Comparison of ENCODE assay signal across 8 mouse cellular contexts in genomic region chr10:62724936-62725335, GRCm38 (mm10). TPM values are rescaled to one million over a fixed set of nuclear protein-coding genes. Genes with fewer than 3 reads are reported as not detected.
DNase-seq lines count a peak whose midpoint lies in the region; ATAC-seq and TF ChIP-seq lines count a peak whose summit lies in the region.

No protein-coding gene starts in this region.

- H3K9ac ChIP-seq in heart, embryonic 12.5 days = no peak overlapping the region
- no peak overlapping the region for H3K9ac ChIP-seq in hindbrain, postnatal 0 days (replicated peaks; ENCODE audit: low read length)

- H3K4me2 ChIP-seq in heart, embryonic 12.5 days = peak overlapping the region; percentile 96
- H3K4me2 ChIP-seq in hindbrain, postnatal 0 days (ENCODE audit: low read depth, low read length) = peak overlapping the region; percentile 87

- no peak for ATAC-seq in heart, embryonic 12.5 days (ENCODE audit: insufficient number of reproducible peaks, low FRiP score)
- ATAC-seq in hindbrain, postnatal 0 days = no peak

- no peak for DNase-seq in heart, adult 8-10 months (ENCODE audit: low spot score)
- DNase-seq in embryonic facial prominence, embryonic 10.5 days (ENCODE audit: low spot score) = no peak
- no peak for DNase-seq in hindbrain, postnatal 0 days (ENCODE audit: low spot score)
- DNase-seq in lung, postnatal 36 days = peak; percentile 7
- no peak for DNase-seq in gastrocnemius, postnatal 10 days
- DNase-seq in thymus, adult 2 months = no peak
- DNase-seq in ovary, postnatal 36 days (ENCODE audit: low spot score) = no peak

- peaks cover 31% of the 10 kb centered on the region for H3K27me3 ChIP-seq in heart, embryonic 12.5 days (replicated peaks)
- H3K27me3 ChIP-seq in embryonic facial prominence, embryonic 10.5 days (replicated peaks; ENCODE audit: low read depth, poor library complexity, severe bottlenecking) = peaks cover 58% of the 10 kb centered on the region
- no peaks in the 10 kb centered on the region for H3K27me3 ChIP-seq in hindbrain, postnatal 0 days (ENCODE audit: insufficient read depth, low read length)
- no peaks in the 10 kb centered on the region; the same call in 1 of the 2 replicates for H3K27me3 ChIP-seq in thymus, adult 2 months (ENCODE audit: control insufficient read depth, insufficient read depth, low read length)

- TF ChIP-seq POLR2A in thymus, adult 2 months (IDR thresholded peaks at IDR 0.05; ENCODE audit: control insufficient read depth, extremely low read depth, insufficient read depth, low read length, poor library complexity) = no peak

- H3K4me1 ChIP-seq in heart, embryonic 12.5 days (replicated peaks) = peaks cover 5% of the 10 kb centered on the region; the same call in 1 of the 2 replicates
- peaks cover 38% of the 10 kb centered on the region for H3K4me1 ChIP-seq in embryonic facial prominence, embryonic 10.5 days
- H3K4me1 ChIP-seq in hindbrain, postnatal 0 days (ENCODE audit: insufficient read depth, low read length) = no peaks in the 10 kb centered on the region
- H3K4me1 ChIP-seq in thymus, adult 2 months (replicated peaks; ENCODE audit: control insufficient read depth, insufficient read depth, low read length) = peaks cover 8% of the 10 kb centered on the region; the same call in 1 of the 2 replicates

- no peak overlapping the region for H3K27ac ChIP-seq in heart, embryonic 12.5 days (ENCODE audit: poor library complexity, severe bottlenecking)
- H3K27ac ChIP-seq in embryonic facial prominence, embryonic 10.5 days (replicated peaks) = no peak overlapping the region
- no peak overlapping the region for H3K27ac ChIP-seq in hindbrain, postnatal 0 days
- no peak overlapping the region for H3K27ac ChIP-seq in thymus, adult 2 months (ENCODE audit: control insufficient read depth, insufficient read depth, low read length)

- no peaks in the 10 kb centered on the region for H3K36me3 ChIP-seq in heart, embryonic 12.5 days
- no peaks in the 10 kb centered on the region for H3K36me3 ChIP-seq in embryonic facial prominence, embryonic 10.5 days (replicated peaks)
- H3K36me3 ChIP-seq in hindbrain, postnatal 0 days (ENCODE audit: insufficient read depth, low read length) = no peaks in the 10 kb centered on the region
- H3K36me3 ChIP-seq in thymus, adult 2 months (ENCODE audit: control insufficient read depth, insufficient read depth, low read length) = no peaks in the 10 kb centered on the region

- TF ChIP-seq CTCF in hindbrain, postnatal 0 days (IDR thresholded peaks at IDR 0.05; ENCODE audit: low read depth) = no peak
- TF ChIP-seq CTCF in thymus, adult 2 months (IDR thresholded peaks at IDR 0.05; ENCODE audit: borderline replicate concordance, control insufficient read depth, extremely low read depth, insufficient read depth, low read length, poor library complexity) = no peak

- H3K9me3 ChIP-seq in heart, embryonic 12.5 days (replicated peaks) = no peaks in the 10 kb centered on the region
- H3K9me3 ChIP-seq in embryonic facial prominence, embryonic 10.5 days = no peaks in the 10 kb centered on the region
- no peaks in the 10 kb centered on the region for H3K9me3 ChIP-seq in hindbrain, postnatal 0 days (ENCODE audit: low read length)

- WGBS in heart, embryonic 12.5 days = 23% methylated on average over 7 of the region's 7 CpGs
- WGBS in embryonic facial prominence, embryonic 10.5 days = 30% methylated on average over 7 of the region's 7 CpGs
- WGBS in hindbrain, postnatal 0 days = 26% methylated on average over 7 of the region's 7 CpGs
- WGBS in thymus, adult 2 months = 25% methylated on average over 7 of the region's 7 CpGs

- H3K4me3 ChIP-seq in heart, embryonic 12.5 days = no peak overlapping the region
- peak overlapping the region; percentile 77 for H3K4me3 ChIP-seq in embryonic facial prominence, embryonic 10.5 days
- H3K4me3 ChIP-seq in hindbrain, postnatal 0 days (ENCODE audit: low read length) = peak overlapping the region; percentile 79
- H3K4me3 ChIP-seq in thymus, adult 2 months (ENCODE audit: control insufficient read depth, insufficient read depth, low read length) = no peak overlapping the region

RNA-seq across cellular contexts. Expression of gene Stox1, which starts 1.0 kb away (rescaled TPM):
- polyA plus RNA-seq in heart, embryonic 12.5 days (2016; fragmentation: Nextera tagmentation; extraction: Ambion mirVana) = 0.98 and 1.1 TPM in 2 replicates
- total RNA-seq in heart, adult 8-10 months (2022) = under 1 TPM; 0.60 to 0.95 (median 0.77) TPM
- 2.5 and 3.1 TPM in 2 replicates for polyA plus RNA-seq in embryonic facial prominence, embryonic 10.5 days (2016; fragmentation: Nextera tagmentation; extraction: Ambion mirVana)
- total RNA-seq in hindbrain, postnatal 0 days (2014; rRNA removed) = 3.9 and 5.2 TPM in 2 replicates
- 3.6 and 4.8 TPM in 2 replicates for polyA plus RNA-seq in hindbrain, postnatal 0 days (2015; fragmentation: Nextera tagmentation; extraction: Ambion mirVana)
- total RNA-seq in gastrocnemius, postnatal 10 days (2021) = under 1 TPM; 0.49 to 0.68 TPM
- 1.0 and 2.0 TPM in 2 replicates for polyA plus RNA-seq in thymus, adult 2 months (2012; rRNA removed)

Comparison
In these comparisons a context has a peak if more than half of its experiments do, and no peak if none do; other contexts are left out.
1. H3K4me3 ChIP-seq: peak in embryonic facial prominence, embryonic 10.5 days (single experiment) and hindbrain, postnatal 0 days (single experiment); none in heart, embryonic 12.5 days (single experiment) and thymus, adult 2 months (single experiment).